In genomic region chr1:171681009-171681408, GRCm38 (mm10) we compare ENCODE assay signal across 14 mouse cellular contexts. TPM values are rescaled to one million over a fixed set of nuclear protein-coding genes. Genes with fewer than 3 reads are reported as not detected.
DNase-seq lines count a peak whose midpoint lies in the region; ATAC-seq and TF ChIP-seq lines count a peak whose summit lies in the region.
"Had no signal": no experiment of that assay in that cellular context is flagged by ENCODE, and none has a peak within 500 bp of the region (broad histone marks: within the 10 kb centered on the region; RNA-seq: fewer than 3 reads in every experiment).

No protein-coding gene starts in this region.

- no peak for DNase-seq in heart, postnatal 0 days (ENCODE audit: low spot score)
- DNase-seq in heart, postnatal 14 days = no peak
- DNase-seq in thymus, postnatal 14 days = peak; percentile 64
- DNase-seq in adrenal gland, postnatal 36 days = no peak
- DNase-seq: cerebellum, adult 11 months; heart, postnatal 10 days; kidney, postnatal 10 days; midbrain, embryonic 14.5 days had no signal

- no peak overlapping the region for H3K4me3 ChIP-seq in heart, postnatal 0 days (ENCODE audit: low read depth, low read length)
- H3K4me3 ChIP-seq in brown adipose tissue, adult 24 weeks (ENCODE audit: insufficient read depth, low read depth, low read length) = no peak overlapping the region; the same call in 1 of the 2 replicates
- peak overlapping the region; percentile 57 for H3K4me3 ChIP-seq in megakaryocyte, embryonic 14.5 days (replicated peaks)
- no peak overlapping the region for H3K4me3 ChIP-seq in forebrain, embryonic 13.5 days
- no peak overlapping the region for H3K4me3 ChIP-seq in hindbrain, embryonic 16.5 days (ENCODE audit: low read length)
- H3K4me3 ChIP-seq: embryonic facial prominence, embryonic 15.5 days; limb, embryonic 10.5 days had no signal

- H3K4me2 ChIP-seq in heart, postnatal 0 days (ENCODE audit: low read depth, low read length) = peak overlapping the region; percentile 24; the same call in 1 of the 2 replicates
- H3K4me2 ChIP-seq in forebrain, embryonic 13.5 days = no peak overlapping the region
- H3K4me2 ChIP-seq in hindbrain, embryonic 16.5 days (ENCODE audit: low read length) = no peak overlapping the region
- H3K4me2 ChIP-seq: embryonic facial prominence, embryonic 15.5 days had no signal

- H3K4me1 ChIP-seq in heart, postnatal 0 days (ENCODE audit: control insufficient read depth, insufficient read depth) = no peaks in the 10 kb centered on the region
- no peaks in the 10 kb centered on the region for H3K4me1 ChIP-seq in brown adipose tissue, adult 24 weeks (ENCODE audit: control insufficient read depth, insufficient read depth, insufficient read length, low read length)
- peaks cover 33% of the 10 kb centered on the region for H3K4me1 ChIP-seq in megakaryocyte, embryonic 14.5 days
- H3K4me1 ChIP-seq in forebrain, embryonic 13.5 days = no peaks in the 10 kb centered on the region
- H3K4me1 ChIP-seq in hindbrain, embryonic 16.5 days (ENCODE audit: control insufficient read depth, insufficient read depth, low read depth, low read length) = no peaks in the 10 kb centered on the region
- H3K4me1 ChIP-seq: embryonic facial prominence, embryonic 15.5 days; limb, embryonic 10.5 days had no signal

- H3K27ac ChIP-seq in heart, postnatal 0 days (ENCODE audit: low read depth) = no peak overlapping the region
- peak overlapping the region; percentile 44; the same call in 1 of the 2 replicates for H3K27ac ChIP-seq in brown adipose tissue, adult 24 weeks (replicated peaks; ENCODE audit: low read depth, low read length)
- H3K27ac ChIP-seq in forebrain, embryonic 13.5 days = no peak overlapping the region
- H3K27ac ChIP-seq in hindbrain, embryonic 16.5 days (ENCODE audit: low read depth, low read length) = no peak overlapping the region
- H3K27ac ChIP-seq: embryonic facial prominence, embryonic 15.5 days; limb, embryonic 10.5 days had no signal

- H3K27me3 ChIP-seq in heart, postnatal 0 days (ENCODE audit: control insufficient read depth, insufficient read depth, low read length) = no peaks in the 10 kb centered on the region
- no peaks in the 10 kb centered on the region for H3K27me3 ChIP-seq in megakaryocyte, embryonic 14.5 days (replicated peaks)
- no peaks in the 10 kb centered on the region for H3K27me3 ChIP-seq in forebrain, embryonic 13.5 days
- no peaks in the 10 kb centered on the region for H3K27me3 ChIP-seq in hindbrain, embryonic 16.5 days (replicated peaks; ENCODE audit: control insufficient read depth, insufficient read depth, low read length)
- H3K27me3 ChIP-seq: embryonic facial prominence, embryonic 15.5 days had no signal

- H3K9me3 ChIP-seq in heart, postnatal 0 days (replicated peaks; ENCODE audit: control insufficient read depth, low read length) = no peaks in the 10 kb centered on the region
- H3K9me3 ChIP-seq in megakaryocyte, embryonic 14.5 days = 0 out of 2 replicates have a peak, but pooled peaks cover 4% of the 10 kb centered on the region
- no peaks in the 10 kb centered on the region for H3K9me3 ChIP-seq in forebrain, embryonic 13.5 days (replicated peaks)
- H3K9me3 ChIP-seq in hindbrain, embryonic 16.5 days (ENCODE audit: control insufficient read depth, low read length) = no peaks in the 10 kb centered on the region
- H3K9me3 ChIP-seq: embryonic facial prominence, embryonic 15.5 days; limb, embryonic 10.5 days had no signal

- intact Hi-C loops in heart, postnatal 14 days (cut with DNase I) = no loop called here

- TF ChIP-seq EP300 in heart, postnatal 0 days (IDR thresholded peaks at IDR 0.05; ENCODE audit: low read depth) = no peak

- ATAC-seq in heart, postnatal 0 days (ENCODE audit: insufficient read depth, low read depth) = no peak
- ATAC-seq in forebrain, embryonic 13.5 days = no peak
- ATAC-seq in hindbrain, embryonic 16.5 days = no peak

- no peak overlapping the region for H3K9ac ChIP-seq in heart, postnatal 0 days (replicated peaks; ENCODE audit: low read depth, low read length)
- no peak overlapping the region for H3K9ac ChIP-seq in forebrain, embryonic 13.5 days
- no peak overlapping the region for H3K9ac ChIP-seq in hindbrain, embryonic 16.5 days (ENCODE audit: low read depth, low read length)
- H3K9ac ChIP-seq: embryonic facial prominence, embryonic 15.5 days had no signal

- 72% methylated on average over 7 of the region's 7 CpGs for WGBS in heart, postnatal 0 days
- WGBS in forebrain, embryonic 13.5 days = 90% methylated on average over 7 of the region's 7 CpGs
- 90% methylated on average over 7 of the region's 7 CpGs for WGBS in hindbrain, embryonic 16.5 days

- TF ChIP-seq CTCF in heart, postnatal 0 days (IDR thresholded peaks at IDR 0.05; ENCODE audit: low read depth) = no peak

- no peaks in the 10 kb centered on the region for H3K36me3 ChIP-seq in heart, postnatal 0 days (replicated peaks; ENCODE audit: control insufficient read depth, insufficient read depth, low read length)
- peaks cover 13% of the 10 kb centered on the region for H3K36me3 ChIP-seq in megakaryocyte, embryonic 14.5 days (replicated peaks; ENCODE audit: low read length)
- no peaks in the 10 kb centered on the region for H3K36me3 ChIP-seq in forebrain, embryonic 13.5 days (ENCODE audit: poor library complexity, severe bottlenecking)
- H3K36me3 ChIP-seq in hindbrain, embryonic 16.5 days (ENCODE audit: control insufficient read depth, insufficient read depth, low read length) = no peaks in the 10 kb centered on the region
- H3K36me3 ChIP-seq: embryonic facial prominence, embryonic 15.5 days; limb, embryonic 10.5 days had no signal

RNA-seq across cellular contexts. Expression of gene Cd48, which starts 0.8 kb away (rescaled TPM):
- total RNA-seq in heart, postnatal 0 days (2014; rRNA removed; ENCODE audit: low replicate concordance) = 2.0 TPM in 1 of 2 replicates, not detected in the other
- polyA plus RNA-seq in heart, postnatal 0 days (2015; fragmentation: Nextera tagmentation; extraction: Ambion mirVana) = 2.1 and 2.6 TPM in 2 replicates
- 1 to 10 TPM; 1.6 to 2.3 TPM for total RNA-seq in heart, postnatal 14 days (2021)
- 4.8 and 7.1 TPM in 2 replicates for polyA plus RNA-seq in brown adipose tissue, adult 24 weeks (2012; ENCODE audit: insufficient read depth, insufficient read length, missing spikeins)
- 0.70 TPM in 1 of 2 replicates, not detected in the other for polyA plus RNA-seq in megakaryocyte, embryonic 14.5 days (2012; ENCODE audit: insufficient read depth, low replicate concordance)
- polyA plus RNA-seq in forebrain, embryonic 13.5 days (2015; fragmentation: Nextera tagmentation; extraction: Ambion mirVana) = 0.44 and 0.93 TPM in 2 replicates
- 1 to 10 TPM; 1.8 to 3.5 TPM for total RNA-seq in adrenal gland, postnatal 36 days (2021)
- polyA plus RNA-seq in hindbrain, embryonic 16.5 days (2015; fragmentation: Nextera tagmentation; extraction: Ambion mirVana) = 0.98 and 1.3 TPM in 2 replicates

RNA-seq across cellular contexts. Expression of gene Slamf7, which starts 28.2 kb away (rescaled TPM):
- not detected in 2 replicates for total RNA-seq in heart, postnatal 0 days (2014; rRNA removed; ENCODE audit: low replicate concordance)
- polyA plus RNA-seq in heart, postnatal 0 days (2015; fragmentation: Nextera tagmentation; extraction: Ambion mirVana) = 0.12 and 0.14 TPM in 2 replicates
- total RNA-seq in heart, postnatal 14 days (2021) = under 1 TPM in 1 of 2 experiments, not detected in 1; 0.15 TPM
- polyA plus RNA-seq in brown adipose tissue, adult 24 weeks (2012; ENCODE audit: insufficient read depth, insufficient read length, missing spikeins) = 1.0 and 1.6 TPM in 2 replicates
- 0.31 TPM in 1 of 2 replicates, not detected in the other for polyA plus RNA-seq in megakaryocyte, embryonic 14.5 days (2012; ENCODE audit: insufficient read depth, low replicate concordance)
- polyA plus RNA-seq in forebrain, embryonic 13.5 days (2015; fragmentation: Nextera tagmentation; extraction: Ambion mirVana) = not detected in 2 replicates
- 1 to 10 TPM in 1 of 2 experiments, under 1 TPM in 1; 0.43 to 1.1 TPM for total RNA-seq in adrenal gland, postnatal 36 days (2021)
- 0.12 TPM in 1 of 2 replicates, not detected in the other for polyA plus RNA-seq in hindbrain, embryonic 16.5 days (2015; fragmentation: Nextera tagmentation; extraction: Ambion mirVana)
- polyA plus RNA-seq: limb, embryonic 10.5 days had no signal
